Mouse (Mus musculus) liver, postnatal 0 days (tissue): ENCODE results near the gene Scgb1a1. TPM values are rescaled to one million over a fixed set of nuclear protein-coding genes. Genes with fewer than 3 reads are reported as not detected.

Experiments
- ATAC-seq: fragments of 200-750 bp; cut with Nextera tagmentation; 2 replicates; pipeline ENCODE4 v1.8.0; 2017; ENCODE audit warnings: mild to moderate bottlenecking, moderate library complexity
- DNase-seq: peaks from one replicate; pipeline ENCODE4 v3.0.0-alpha.2; 2016
- H3K27ac ChIP-seq: fragments of 300-500 bp; sonication (generic); 2 replicates; pipeline ENCODE4 v1.5.1; 2014; ENCODE audit warnings: antibody characterized with exemption, moderate library complexity, mild to moderate bottlenecking, low read depth
- H3K27me3 ChIP-seq: fragments of 300-500 bp; sonication (generic); 2 replicates; pipeline ENCODE4 v1.6.1; 2014; ENCODE audit warnings: low read length, control low read depth, mixed read lengths; ENCODE audit not compliant: insufficient read depth
- H3K36me3 ChIP-seq: fragments of 300-500 bp; sonication (generic); replicated peaks from 2 replicates; pipeline ENCODE4 v1.6.1; 2014; ENCODE audit warnings: mild to moderate bottlenecking, control low read depth, low read length, moderate library complexity, mixed read lengths; ENCODE audit not compliant: insufficient read depth
- H3K4me1 ChIP-seq: fragments of 300-500 bp; sonication (generic); 2 replicates; pipeline ENCODE4 v1.6.1; 2014; ENCODE audit warnings: antibody characterized with exemption, mild to moderate bottlenecking, control low read depth; ENCODE audit not compliant: insufficient read depth
- H3K4me2 ChIP-seq: fragments of 300-500 bp; sonication (generic); 2 replicates; pipeline ENCODE4 v1.6.1; 2014; ENCODE audit warnings: low read depth, mild to moderate bottlenecking, low read length, moderate library complexity, mixed read lengths
- H3K4me3 ChIP-seq: fragments of 300-500 bp; sonication (generic); 2 replicates; pipeline ENCODE4 v1.5.1; 2014; ENCODE audit warnings: low read depth, low read length
- H3K9ac ChIP-seq: fragments of 300-500 bp; sonication (generic); replicated peaks from 2 replicates; pipeline ENCODE4 v1.6.1; 2014; ENCODE audit warnings: mild to moderate bottlenecking, moderate library complexity
- H3K9me3 ChIP-seq: fragments of 300-500 bp; sonication (generic); 2 replicates; pipeline ENCODE4 v1.6.1; 2016; ENCODE audit warnings: mild to moderate bottlenecking, control low read depth, low read length, mixed read lengths
- CTCF ChIP-seq: sonication (generic); IDR thresholded peaks from 2 replicates; pipeline ENCODE4 v1.5.1; 2016; ENCODE audit warnings: antibody characterized with exemption, low read depth
- EP300 ChIP-seq: IDR thresholded peaks from 2 replicates; pipeline ENCODE4 v1.6.1; 2016; ENCODE audit warnings: antibody characterized with exemption, low read depth, mild to moderate bottlenecking
- WGBS: fragments of 180-500 bp; shearing (Covaris S2); extraction: QIAGEN DNeasy Blood & Tissue Kit; methylation state at CpG from one replicate; pipeline ENCODE4 v1.1.7; 2014; ENCODE audit not compliant: insufficient replicate concordance; 5-methylcytosine and 5-hydroxymethylcytosine counted together
- polyA plus RNA-seq: library from polyadenylated mRNA; unstranded; fragments of >200 nt; fragmentation: Nextera tagmentation; extraction: Ambion mirVana; gene quantifications from 2 replicates; pipeline ENCODE4 v1.2.1, GENCODE M21; 2015

Scgb1a1 gene
- polyA plus RNA-seq, 1 experiment from 2014 or later: 0.85 TPM

DNA sequence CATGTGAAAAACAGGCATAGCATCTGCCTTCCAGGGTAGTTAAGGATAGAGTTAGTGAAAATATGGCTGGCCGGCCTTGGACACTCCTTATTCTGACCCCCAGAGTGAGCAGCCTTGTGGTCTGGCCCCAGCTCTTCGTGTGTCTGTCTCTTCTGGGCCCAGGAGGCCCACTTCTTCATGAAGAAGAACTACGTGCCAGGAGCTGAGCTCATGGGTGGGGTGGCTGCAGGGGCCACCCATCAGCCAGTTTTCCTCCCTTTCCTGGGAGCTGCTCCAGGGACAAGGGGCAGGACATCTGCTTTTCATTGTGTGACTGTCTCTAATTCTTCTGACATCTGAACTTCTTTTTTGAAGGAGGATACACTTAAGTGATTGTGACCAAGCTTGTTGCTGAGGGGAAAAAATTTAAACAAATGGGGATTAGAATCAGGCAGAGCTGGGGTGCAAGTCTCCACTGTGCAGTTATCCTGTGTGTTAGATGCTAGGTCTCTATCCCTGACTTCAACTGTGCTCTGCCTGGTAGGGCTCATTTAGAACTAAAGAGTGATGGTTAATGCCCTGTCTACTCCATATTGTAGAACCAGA lies 17.4 kb upstream of the Scgb1a1 start:
- no peak for ATAC-seq
- Histone ChIP-seq H3K27ac (no peak overlapping the region), H3K36me3 (no peaks in the 10 kb centered on the region), H3K27me3 (no peaks in the 10 kb centered on the region), H3K4me2 (no peak overlapping the region), H3K9ac (no peak overlapping the region), H3K4me1 (peaks cover 4% of the 10 kb centered on the region), H3K9me3 (no peaks in the 10 kb centered on the region), H3K4me3 (no peak overlapping the region)
- WGBS: 72% methylated on average over 3 of the region's 3 CpGs
- DNase-seq: no peak
- TF ChIP-seq EP300: no peak
- no peak for TF ChIP-seq CTCF

DNA sequence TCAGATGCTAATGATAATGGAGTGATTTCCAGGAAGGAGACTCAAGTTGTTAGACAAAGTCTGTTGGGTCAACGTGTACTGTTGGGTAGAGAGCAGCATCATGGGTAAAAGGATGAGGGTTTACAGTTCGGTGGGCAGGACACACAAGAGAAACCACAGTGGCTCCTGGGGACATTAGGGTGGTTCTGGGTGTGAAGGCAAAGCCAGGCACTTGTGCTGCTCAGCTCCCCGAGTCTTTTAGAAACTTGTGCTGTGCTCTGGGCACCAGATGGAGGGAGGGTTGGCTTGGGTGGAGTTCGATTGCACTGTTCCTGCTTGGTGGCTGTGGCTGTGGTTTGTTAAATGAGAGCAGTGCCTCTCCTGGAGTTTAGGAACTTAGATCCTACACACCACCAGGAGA lies 16.2 kb upstream of the Scgb1a1 start:
- DNase-seq (no peak), ATAC-seq (no peak)
- Histone ChIP-seq H3K4me3 (no peak overlapping the region), H3K4me2 (no peak overlapping the region), H3K4me1 (peaks cover 4% of the 10 kb centered on the region), H3K9me3 (no peaks in the 10 kb centered on the region), H3K27me3 (no peaks in the 10 kb centered on the region), H3K27ac (no peak overlapping the region), H3K36me3 (no peaks in the 10 kb centered on the region), H3K9ac (no peak overlapping the region)
- 59% methylated on average over 4 of the region's 4 CpGs for WGBS
- TF ChIP-seq CTCF: no peak

DNA sequence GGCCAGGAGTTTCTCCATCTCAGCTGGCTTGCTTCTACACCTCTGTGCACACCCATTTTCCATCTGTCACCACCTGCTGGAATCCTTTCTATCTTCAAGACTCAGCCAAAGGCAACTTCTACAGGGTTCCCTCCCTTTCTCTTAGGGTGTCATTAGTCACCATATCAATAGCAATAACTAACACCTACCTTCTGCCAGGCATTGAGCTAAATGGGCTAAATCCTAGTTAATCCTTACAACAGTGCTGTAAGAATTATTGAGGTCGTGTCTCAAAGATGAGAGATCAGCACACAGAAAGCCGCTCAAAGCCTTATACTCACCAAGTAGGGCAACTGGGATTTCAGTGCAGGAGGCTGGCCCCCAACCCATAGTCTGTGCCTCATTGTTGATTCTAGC lies 13.3 kb upstream of the Scgb1a1 start:
- Histone ChIP-seq H3K27me3 (no peaks in the 10 kb centered on the region), H3K27ac (no peak overlapping the region), H3K9ac (no peak overlapping the region), H3K4me2 (no peak overlapping the region), H3K4me1 (no peaks in the 10 kb centered on the region), H3K4me3 (no peak overlapping the region), H3K36me3 (no peaks in the 10 kb centered on the region), H3K9me3 (no peaks in the 10 kb centered on the region)
- no peak for ATAC-seq
- no peak for DNase-seq
- TF ChIP-seq CTCF (no peak), EP300 (no peak)
- WGBS: 77% methylated on average over 2 of the region's 2 CpGs

DNA sequence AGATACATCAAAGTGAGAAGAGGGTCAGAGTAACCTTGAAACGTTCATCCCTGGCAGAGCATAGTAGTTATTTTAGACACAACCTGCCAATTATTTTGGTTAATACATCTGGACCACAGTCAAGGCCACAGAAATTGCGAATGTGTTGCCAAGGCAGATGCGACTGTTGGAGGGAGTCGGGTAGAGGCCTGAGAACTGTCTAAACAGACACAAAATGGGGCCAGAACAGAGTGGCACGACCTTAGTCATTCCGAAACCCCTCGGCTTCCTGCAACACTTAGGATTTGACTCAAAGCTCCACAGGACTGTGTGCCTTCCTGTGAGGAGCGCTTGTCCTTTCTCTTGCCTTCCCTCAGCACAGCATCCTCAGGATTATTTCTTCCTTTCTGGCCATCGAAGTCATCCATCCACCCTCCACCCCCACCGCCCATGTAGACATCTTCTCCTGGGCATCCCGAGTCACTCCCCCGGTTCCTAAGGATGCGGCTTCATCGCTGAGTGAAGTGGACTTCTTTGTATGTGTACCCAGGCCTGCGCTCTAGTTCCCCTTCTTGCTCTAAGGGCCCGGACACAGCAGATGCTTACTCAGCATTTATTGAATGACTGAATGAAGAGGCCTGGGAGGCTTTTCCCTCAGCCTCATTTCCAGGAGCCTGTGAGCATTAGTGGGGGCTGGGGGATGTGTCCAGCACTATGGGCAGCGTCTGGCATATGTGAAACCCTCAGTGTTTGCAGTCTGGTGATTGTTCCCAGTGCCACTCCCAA lies 12.7 kb upstream of the Scgb1a1 start:
- Histone ChIP-seq H3K4me2 (no peak overlapping the region), H3K4me1 (no peaks in the 10 kb centered on the region), H3K9me3 (no peaks in the 10 kb centered on the region), H3K27ac (no peak overlapping the region), H3K27me3 (no peaks in the 10 kb centered on the region), H3K4me3 (no peak overlapping the region), H3K9ac (no peak overlapping the region), H3K36me3 (no peaks in the 10 kb centered on the region)
- 70% methylated on average over 17 of the region's 17 CpGs for WGBS
- no peak for ATAC-seq
- TF ChIP-seq CTCF (no peak), EP300 (no peak)
- DNase-seq: no peak

DNA sequence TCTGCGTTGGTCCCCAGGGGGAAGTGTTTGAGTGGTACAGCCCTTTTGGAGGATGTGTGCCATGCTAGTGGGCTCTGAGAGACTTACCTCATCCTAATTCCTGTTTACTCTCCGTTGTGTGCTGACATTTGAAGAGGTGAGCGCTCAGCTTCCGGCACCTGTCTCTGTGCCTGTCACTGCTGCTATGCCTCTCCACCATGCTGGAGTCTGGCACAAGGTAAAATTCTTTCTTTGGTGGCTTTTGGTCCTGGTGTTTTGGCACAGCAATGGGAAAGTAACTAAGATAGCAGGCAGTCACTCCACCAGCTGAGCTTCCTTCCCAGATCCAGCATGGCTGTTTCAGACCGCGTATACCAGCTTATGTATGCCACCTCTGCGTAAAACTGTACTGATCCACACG lies 12.0 kb upstream of the Scgb1a1 start:
- WGBS: 81% methylated on average over 8 of the region's 8 CpGs
- no peaks in the 10 kb centered on the region for H3K27me3 ChIP-seq
- ATAC-seq: no peak
- TF ChIP-seq EP300 (no peak), CTCF (no peak)
- no peak overlapping the region for H3K9ac ChIP-seq
- H3K36me3 ChIP-seq: no peaks in the 10 kb centered on the region
- no peak overlapping the region for H3K4me2 ChIP-seq
- no peaks in the 10 kb centered on the region for H3K9me3 ChIP-seq
- no peak overlapping the region for H3K27ac ChIP-seq
- H3K4me3 ChIP-seq: no peak overlapping the region
- no peaks in the 10 kb centered on the region for H3K4me1 ChIP-seq
- no peak for DNase-seq

DNA sequence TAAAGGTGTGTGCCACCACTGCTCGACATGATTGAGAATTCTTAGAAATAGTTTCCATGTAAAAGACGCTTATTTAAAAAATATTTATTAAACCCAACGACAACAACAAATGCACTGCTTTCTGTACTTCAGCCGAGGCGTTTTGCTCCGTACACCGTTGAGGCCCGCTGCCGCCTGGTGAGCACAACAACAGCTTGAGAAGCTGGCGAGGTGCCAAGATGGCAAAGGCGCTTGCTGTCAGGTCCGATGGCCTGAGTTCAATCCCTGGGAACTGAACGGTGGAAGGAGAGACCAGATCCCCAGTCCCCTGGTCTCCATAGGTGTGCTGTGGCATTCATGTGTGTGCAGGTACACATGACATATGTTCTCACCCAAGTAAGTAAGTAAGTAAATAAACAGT lies 9.7 kb upstream of the Scgb1a1 start:
- Histone ChIP-seq H3K4me3 (no peak overlapping the region), H3K9me3 (no peaks in the 10 kb centered on the region), H3K4me2 (no peak overlapping the region), H3K9ac (no peak overlapping the region), H3K36me3 (no peaks in the 10 kb centered on the region), H3K27ac (no peak overlapping the region), H3K4me1 (no peaks in the 10 kb centered on the region), H3K27me3 (no peaks in the 10 kb centered on the region)
- 78% methylated on average over 13 of the region's 13 CpGs for whole genome bisulfite sequencing
- DNase-seq: no peak
- ATAC-seq: no peak
- TF ChIP-seq EP300 (no peak), CTCF (no peak)
